Mouse (Mus musculus): ENCODE data around the gene Fam129c.

Fam129c gene

GRCm38 (mm10) chr8:71575020-71575419 lies 22.4 kb upstream of the Fam129c start:
- no peak for DNase-seq

GRCm38 (mm10) chr8:71577856-71578387 lies 19.5 kb upstream of the Fam129c start:
- no peak for DNase-seq

GRCm38 (mm10) chr8:71579009-71579408 lies 18.4 kb upstream of the Fam129c start:
- no peak for DNase-seq

- no peak for DNase-seq
These were observed 18.0 kb upstream of the Fam129c start for GRCm38 (mm10) chr8:71579476-71579875.

- DNase-seq, result no peak
These were observed 17.2 kb upstream of the Fam129c start for GRCm38 (mm10) chr8:71580201-71580600.

- peak; percentile 61 to 62 for DNase-seq
These were observed 10.6 kb upstream of the Fam129c start for GRCm38 (mm10) chr8:71586891-71587290.

GRCm38 (mm10) chr8:71588762-71589161 lies 8.7 kb upstream of the Fam129c start:
- DNase-seq, result no peak

- DNase-seq, result no peak
These were observed 6.4 kb upstream of the Fam129c start for GRCm38 (mm10) chr8:71591017-71591416.

- peak; percentile 87 to 89 for DNase-seq
These were observed 5.7 kb upstream of the Fam129c start, which contains the start of gene Pgls for GRCm38 (mm10) chr8:71591471-71592373. Gene Pgls, plus strand, starts transcription at chr8:71592176.

GRCm38 (mm10) chr8:71592374-71593170 lies 4.9 kb upstream of the Fam129c start:
- DNase-seq, result peak; percentile 76 to 79

- DNase-seq, result no peak
These were observed 3.7 kb upstream of the Fam129c start for GRCm38 (mm10) chr8:71593556-71594323.

- no peak for DNase-seq
These were observed 3.1 kb upstream of the Fam129c start for GRCm38 (mm10) chr8:71594324-71594722.

GRCm38 (mm10) chr8:71595862-71596261 lies 1.6 kb upstream of the Fam129c start:
- DNase-seq, result peak; percentile 94 to 95

- peak; percentile 33 to 39 for DNase-seq
These were observed 1.1 kb upstream of the Fam129c start for GRCm38 (mm10) chr8:71596384-71596783.

- DNase-seq, result peak; percentile 71 to 76
These were observed 650 bp upstream of the Fam129c start for GRCm38 (mm10) chr8:71596798-71597197.

GRCm38 (mm10) chr8:71598375-71598774 lies 927 bp downstream of the Fam129c start:
- DNase-seq, result no peak

GRCm38 (mm10) chr8:71598841-71599240 lies 1.4 kb downstream of the Fam129c start:
- DNase-seq, result no peak

- peak; percentile 43 to 56 for DNase-seq
These were observed 4.7 kb downstream of the Fam129c start for GRCm38 (mm10) chr8:71601939-71602665.

- no peak for DNase-seq
These were observed 5.4 kb downstream of the Fam129c start for GRCm38 (mm10) chr8:71602666-71603334.

GRCm38 (mm10) chr8:71604021-71604420 lies 6.6 kb downstream of the Fam129c start:
- DNase-seq, result no peak
